Mouse (Mus musculus) adrenal gland, postnatal 14 days (tissue): ENCODE results near the gene Arhgef28. TPM values are rescaled to one million over a fixed set of nuclear protein-coding genes. Genes with fewer than 3 reads are reported as not detected.
A peak's percentile ranks its signal among the peaks of the same experiment; 100 is the strongest.

ENCODE experiments used
- DNase-seq: peaks from one replicate; pipeline ENCODE4 v3.0.0; 2021; ENCODE audit warnings: mixed read lengths
- total RNA-seq: library from RNA; stranded (reverse); gene quantifications from 2 replicates; pipeline ENCODE4 v1.2.3, GENCODE M21; 2021

Gene Arhgef28
- total RNA-seq, 1 experiment from 2014 or later, result 19.5 TPM

- peak; percentile 60 for DNase-seq
Measured at GRCm38 (mm10) chr13:98183157-98183878, 22.9 kb downstream of the Arhgef28 start.

GRCm38 (mm10) chr13:98182330-98182729, 23.9 kb downstream of the Arhgef28 start:
- DNase-seq, result no peak

- peak; percentile 57 for DNase-seq
Measured at GRCm38 (mm10) chr13:98180636-98181035, 25.6 kb downstream of the Arhgef28 start.

- no peak for DNase-seq
Measured at GRCm38 (mm10) chr13:98175323-98176007, 30.8 kb downstream of the Arhgef28 start.

- DNase-seq, result no peak
Measured at GRCm38 (mm10) chr13:98173008-98173407, 33.2 kb downstream of the Arhgef28 start.

GRCm38 (mm10) chr13:98172365-98172764, 33.9 kb downstream of the Arhgef28 start:
- no peak for DNase-seq

- no peak for DNase-seq
Measured at GRCm38 (mm10) chr13:98171706-98172105, 34.5 kb downstream of the Arhgef28 start.

GRCm38 (mm10) chr13:98171257-98171656, 35.0 kb downstream of the Arhgef28 start:
- no peak for DNase-seq

- DNase-seq, result no peak
Measured at GRCm38 (mm10) chr13:98164878-98165277, 41.4 kb downstream of the Arhgef28 start.

GRCm38 (mm10) chr13:98161496-98161895, 44.7 kb downstream of the Arhgef28 start:
- DNase-seq, result no peak

- no peak for DNase-seq
Measured at GRCm38 (mm10) chr13:98156656-98157055, 49.6 kb downstream of the Arhgef28 start.

GRCm38 (mm10) chr13:98152759-98153158, 53.5 kb downstream of the Arhgef28 start:
- DNase-seq, result no peak

GRCm38 (mm10) chr13:98147532-98147931, 58.7 kb downstream of the Arhgef28 start:
- DNase-seq, result no peak

- DNase-seq, result no peak
Measured at GRCm38 (mm10) chr13:98146573-98147160, 59.6 kb downstream of the Arhgef28 start.

GRCm38 (mm10) chr13:98145310-98145709, 60.9 kb downstream of the Arhgef28 start:
- DNase-seq, result no peak

GRCm38 (mm10) chr13:98143000-98143399, 63.2 kb downstream of the Arhgef28 start:
- no peak for DNase-seq

GRCm38 (mm10) chr13:98140626-98141025, 65.6 kb downstream of the Arhgef28 start:
- no peak for DNase-seq

- DNase-seq, result no peak
Measured at GRCm38 (mm10) chr13:98138786-98139185, 67.5 kb downstream of the Arhgef28 start.

- DNase-seq, result no peak
Measured at GRCm38 (mm10) chr13:98135890-98136555, 70.2 kb downstream of the Arhgef28 start.

GRCm38 (mm10) chr13:98132951-98133350, 73.3 kb downstream of the Arhgef28 start:
- DNase-seq, result no peak

- DNase-seq, result no peak
Measured at GRCm38 (mm10) chr13:98132264-98132663, 74.0 kb downstream of the Arhgef28 start.

GRCm38 (mm10) chr13:98125666-98126065, 80.6 kb downstream of the Arhgef28 start:
- no peak for DNase-seq
